Mouse (Mus musculus): ENCODE results near the gene Rubcnl.

The Rubcnl gene

DNA sequence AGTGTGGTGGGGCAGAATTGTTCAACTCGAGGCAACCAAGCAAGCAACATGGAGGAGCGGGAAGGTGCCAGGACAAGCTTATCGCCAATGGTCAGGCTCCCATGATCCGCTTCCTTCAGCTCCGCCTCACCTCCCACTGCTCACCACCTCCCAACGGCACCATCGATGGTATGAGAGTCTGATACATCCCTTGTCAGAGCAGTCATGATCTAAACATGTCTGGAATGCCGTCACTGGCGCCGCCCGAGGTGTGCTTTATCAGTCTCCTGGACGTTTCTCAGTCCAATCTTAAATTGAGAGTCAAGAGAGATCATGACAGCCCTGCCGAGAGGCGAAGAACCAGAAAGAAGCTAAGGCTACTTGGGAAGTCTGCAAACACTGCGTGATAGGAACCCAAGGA lies 55.3 kb downstream of the Rubcnl start:
- no peak for DNase-seq (ENCODE audit: low spot score)

GRCm38 (mm10) chr14:75075299-75076180 lies 59.7 kb downstream of the Rubcnl start:
- DNase-seq (ENCODE audit: low spot score) = no peak

- DNase-seq (ENCODE audit: low spot score) = no peak
Observed at GRCm38 (mm10) chr14:75077946-75078345, 62.1 kb downstream of the Rubcnl start.
